Mouse (Mus musculus): ENCODE results near the gene Mprip. TPM values are rescaled to one million over a fixed set of nuclear protein-coding genes. Genes with fewer than 3 reads are reported as not detected.
A peak's percentile ranks its signal among the peaks of the same experiment; 100 is the strongest.
"Not testable (repeated sequence)": the region's sequence is repeated elsewhere in the genome, so short reads cannot be mapped to it uniquely, and the experiment has no call there.

Gene Mprip
- polyA plus RNA-seq, 1 experiment from 2014 or later, result 77.4 TPM

GRCm38 (mm10) chr11:59661601-59662248 lies 620 bp downstream of the Mprip start:
- Histone ChIP-seq H3K4me3 (peak overlapping the region; percentile 84), H3K27me3 (no peaks in the 10 kb centered on the region), H3K4me1 (peaks cover 43% of the 10 kb centered on the region), H3K9ac (replicated peaks) (peak overlapping the region; percentile 92), H3K9me3 (no peaks in the 10 kb centered on the region), H3K27ac (replicated peaks) (peak overlapping the region; percentile 90), H3K4me2 (replicated peaks) (peak overlapping the region; percentile 57), H3K36me3 (no peaks in the 10 kb centered on the region)
- ATAC-seq (replicated peaks), result no peak; the same call in none of the 2 replicates
- 2% methylated on average over 28 of the region's 28 CpGs for WGBS

GRCm38 (mm10) chr11:59662249-59662788 lies 1.2 kb downstream of the Mprip start:
- peak; percentile 99 for ATAC-seq (replicated peaks)
- under 1% methylated on average over 64 of the region's 82 CpGs for WGBS

GRCm38 (mm10) chr11:59662877-59663775 lies 2.0 kb downstream of the Mprip start:
- Histone ChIP-seq H3K9ac (replicated peaks) (peak overlapping the region; percentile 92), H3K27me3 (no peaks in the 10 kb centered on the region), H3K4me1 (peaks cover 52% of the 10 kb centered on the region), H3K4me2 (replicated peaks) (peak overlapping the region; percentile 86), H3K9me3 (no peaks in the 10 kb centered on the region), H3K4me3 (peak overlapping the region; percentile 84), H3K36me3 (no peaks in the 10 kb centered on the region), H3K27ac (replicated peaks) (peak overlapping the region; percentile 90)
- WGBS, result 6% methylated on average over 30 of the region's 30 CpGs
- peak; percentile 18; the same call in 1 of the 2 replicates for ATAC-seq (replicated peaks)

More at GRCm38 (mm10) chr11:59662249-59662788, 1.2 kb downstream of the Mprip start:
- Histone ChIP-seq H3K9ac (replicated peaks) (peak overlapping the region; percentile 92), H3K27me3 (no peaks in the 10 kb centered on the region), H3K9me3 (no peaks in the 10 kb centered on the region), H3K4me2 (replicated peaks) (peak overlapping the region; percentile 86), H3K4me3 (peak overlapping the region; percentile 84), H3K4me1 (peaks cover 48% of the 10 kb centered on the region), H3K27ac (replicated peaks) (peak overlapping the region; percentile 90), H3K36me3 (no peaks in the 10 kb centered on the region)

GRCm38 (mm10) chr11:59663776-59664320 lies 2.7 kb downstream of the Mprip start:
- Histone ChIP-seq H3K27me3 (no peaks in the 10 kb centered on the region), H3K9me3 (no peaks in the 10 kb centered on the region), H3K4me3 (peak overlapping the region; percentile 84), H3K9ac (replicated peaks) (peak overlapping the region; percentile 92), H3K36me3 (no peaks in the 10 kb centered on the region), H3K27ac (replicated peaks) (no peak overlapping the region), H3K4me2 (replicated peaks) (peak overlapping the region; percentile 86), H3K4me1 (peaks cover 52% of the 10 kb centered on the region)
- ATAC-seq (replicated peaks), result no peak
- WGBS, result 28% methylated on average over 3 of the region's 3 CpGs

GRCm38 (mm10) chr11:59664818-59665217 lies 3.7 kb downstream of the Mprip start:
- H3K27me3 ChIP-seq, result no peaks in the 10 kb centered on the region
- no peak overlapping the region for H3K9ac ChIP-seq (replicated peaks)
- no peaks in the 10 kb centered on the region for H3K9me3 ChIP-seq
- H3K36me3 ChIP-seq, result no peaks in the 10 kb centered on the region
- 37% methylated on average over 3 of the region's 3 CpGs for WGBS
- no peak for ATAC-seq (replicated peaks)
- peak overlapping the region; percentile 86 for H3K4me2 ChIP-seq (replicated peaks)
- no peak overlapping the region for H3K27ac ChIP-seq (replicated peaks)
- peaks cover 57% of the 10 kb centered on the region for H3K4me1 ChIP-seq
- peak overlapping the region; percentile 84; the same call in 1 of the 2 replicates for H3K4me3 ChIP-seq

GRCm38 (mm10) chr11:59671049-59671693 lies 10.1 kb downstream of the Mprip start:
- no peaks in the 10 kb centered on the region for H3K9me3 ChIP-seq
- H3K27me3 ChIP-seq, result no peaks in the 10 kb centered on the region
- no peak for ATAC-seq (replicated peaks)
- no peak overlapping the region for H3K9ac ChIP-seq (replicated peaks)
- no peak overlapping the region for H3K4me3 ChIP-seq
- no peak overlapping the region for H3K4me2 ChIP-seq (replicated peaks)
- no peaks in the 10 kb centered on the region for H3K36me3 ChIP-seq
- H3K27ac ChIP-seq (replicated peaks), result no peak overlapping the region
- 86% methylated on average over 4 of the region's 4 CpGs for WGBS
- peaks cover 34% of the 10 kb centered on the region for H3K4me1 ChIP-seq

- Histone ChIP-seq H3K4me3 (no peak overlapping the region), H3K27ac (replicated peaks) (no peak overlapping the region), H3K4me1 (peaks cover 21% of the 10 kb centered on the region), H3K4me2 (replicated peaks) (no peak overlapping the region), H3K27me3 (no peaks in the 10 kb centered on the region), H3K36me3 (no peaks in the 10 kb centered on the region), H3K9me3 (no peaks in the 10 kb centered on the region), H3K9ac (replicated peaks) (no peak overlapping the region)
- WGBS, result 94% methylated on average over 3 of the region's 3 CpGs
- no peak for ATAC-seq (replicated peaks)
Measured at GRCm38 (mm10) chr11:59674013-59674412, 12.9 kb downstream of the Mprip start.

- H3K27me3 ChIP-seq; H3K4me2 ChIP-seq (replicated peaks); H3K4me3 ChIP-seq; H3K27ac ChIP-seq (replicated peaks); H3K36me3 ChIP-seq; H3K9ac ChIP-seq (replicated peaks); H3K9me3 ChIP-seq; ATAC-seq (replicated peaks): not testable (repeated sequence)
- H3K4me1 ChIP-seq, result peaks cover 16% of the 10 kb centered on the region
- WGBS, result 94% methylated on average over 8 of the region's 8 CpGs
Measured at GRCm38 (mm10) chr11:59674746-59675145, 13.6 kb downstream of the Mprip start.

- Histone ChIP-seq H3K9ac (replicated peaks) (no peak overlapping the region), H3K9me3 (no peaks in the 10 kb centered on the region), H3K4me3 (no peak overlapping the region), H3K4me2 (replicated peaks) (no peak overlapping the region), H3K27ac (replicated peaks) (no peak overlapping the region), H3K36me3 (no peaks in the 10 kb centered on the region), H3K27me3 (no peaks in the 10 kb centered on the region), H3K4me1 (no peaks in the 10 kb centered on the region)
- WGBS, result 93% methylated on average over 2 of the region's 2 CpGs
- ATAC-seq (replicated peaks), result no peak
Measured at GRCm38 (mm10) chr11:59677767-59678166, 16.7 kb downstream of the Mprip start.

GRCm38 (mm10) chr11:59678693-59679092 lies 17.6 kb downstream of the Mprip start:
- H3K27ac ChIP-seq (replicated peaks), result no peak overlapping the region
- WGBS, result 93% methylated on average over 2 of the region's 2 CpGs
- H3K4me1 ChIP-seq, result no peaks in the 10 kb centered on the region
- H3K4me3 ChIP-seq, result no peak overlapping the region
- no peak for ATAC-seq (replicated peaks)
- no peaks in the 10 kb centered on the region for H3K9me3 ChIP-seq
- H3K4me2 ChIP-seq (replicated peaks), result no peak overlapping the region
- H3K36me3 ChIP-seq, result no peaks in the 10 kb centered on the region
- H3K27me3 ChIP-seq, result no peaks in the 10 kb centered on the region
- no peak overlapping the region for H3K9ac ChIP-seq (replicated peaks)

GRCm38 (mm10) chr11:59680111-59680510 lies 19.0 kb downstream of the Mprip start:
- Histone ChIP-seq H3K27ac (replicated peaks) (no peak overlapping the region), H3K4me3 (no peak overlapping the region), H3K9me3 (no peaks in the 10 kb centered on the region), H3K9ac (replicated peaks) (no peak overlapping the region), H3K27me3 (no peaks in the 10 kb centered on the region), H3K4me2 (replicated peaks) (no peak overlapping the region), H3K4me1 (no peaks in the 10 kb centered on the region), H3K36me3 (no peaks in the 10 kb centered on the region)
- WGBS, result 93% methylated on average over 5 of the region's 5 CpGs
- no peak for ATAC-seq (replicated peaks)

All from forebrain, embryonic 15.5 days (tissue).